23 mouse cellular contexts compared by ENCODE assay signal in genomic region chr7:113839431-113839830, GRCm38 (mm10).
DNase-seq lines count a peak whose midpoint lies in the region; ATAC-seq lines count a peak whose summit lies in the region.
"Had no signal": no experiment of that assay in that cellular context is flagged by ENCODE, and none has a peak within 500 bp of the region (broad histone marks: within the 10 kb centered on the region; RNA-seq: fewer than 3 reads in every experiment).

No protein-coding gene starts in this region.

- no peaks in the 10 kb centered on the region for H3K36me3 ChIP-seq in midbrain, embryonic 11.5 days (ENCODE audit: control insufficient read depth, insufficient read depth, low read length)
- peaks cover 4% of the 10 kb centered on the region; the same call in 1 of the 2 replicates for H3K36me3 ChIP-seq in midbrain, embryonic 10.5 days
- H3K36me3 ChIP-seq: embryonic facial prominence, embryonic 12.5 days; forebrain, embryonic 12.5 days; forebrain, embryonic 15.5 days; hindbrain, embryonic 12.5 days had no signal

- ATAC-seq in midbrain, embryonic 11.5 days (ENCODE audit: low FRiP score): no peak
- ATAC-seq: CD4-positive, CD25-positive, alpha-beta regulatory T cell, adult 4 months; forebrain, embryonic 15.5 days; hindbrain, embryonic 16.5 days; inflammation-experienced regulatory T-cells, adult 6 months; intestine, embryonic 16.5 days had no signal

- H3K4me2 ChIP-seq in midbrain, embryonic 11.5 days: no peak overlapping the region
- H3K4me2 ChIP-seq: embryonic facial prominence, embryonic 12.5 days; forebrain, embryonic 12.5 days; forebrain, embryonic 15.5 days; heart, embryonic 13.5 days; hindbrain, embryonic 12.5 days had no signal

- no peaks in the 10 kb centered on the region for H3K27me3 ChIP-seq in midbrain, embryonic 11.5 days (ENCODE audit: control insufficient read depth, insufficient read depth, low read length)
- H3K27me3 ChIP-seq in midbrain, embryonic 10.5 days (ENCODE audit: low read depth, poor library complexity, severe bottlenecking): no peaks in the 10 kb centered on the region
- H3K27me3 ChIP-seq: embryonic facial prominence, embryonic 12.5 days; forebrain, embryonic 12.5 days; forebrain, embryonic 15.5 days; heart, embryonic 13.5 days; hindbrain, embryonic 12.5 days had no signal

- 88% methylated on average over 8 of the region's 8 CpGs for WGBS in midbrain, embryonic 11.5 days
- WGBS in midbrain, embryonic 10.5 days: 88% methylated on average over 8 of the region's 8 CpGs

- no peak overlapping the region for H3K27ac ChIP-seq in midbrain, embryonic 11.5 days (ENCODE audit: low read depth, low read length)
- no peak overlapping the region for H3K27ac ChIP-seq in midbrain, embryonic 10.5 days (replicated peaks)
- H3K27ac ChIP-seq: embryonic facial prominence, embryonic 12.5 days; forebrain, embryonic 12.5 days; forebrain, embryonic 15.5 days; heart, adult 2 months; heart, embryonic 10.5 days; heart, embryonic 13.5 days; hindbrain, embryonic 12.5 days had no signal

- H3K9ac ChIP-seq in midbrain, embryonic 11.5 days (ENCODE audit: low read length): no peak overlapping the region
- H3K9ac ChIP-seq: embryonic facial prominence, embryonic 12.5 days; forebrain, embryonic 12.5 days; forebrain, embryonic 15.5 days; heart, embryonic 13.5 days; hindbrain, embryonic 12.5 days had no signal

- H3K4me3 ChIP-seq in midbrain, embryonic 11.5 days (ENCODE audit: low read depth, low read length): no peak overlapping the region
- no peak overlapping the region for H3K4me3 ChIP-seq in midbrain, embryonic 10.5 days
- H3K4me3 ChIP-seq: embryonic facial prominence, embryonic 12.5 days; erythroblast, embryonic 14.5 days; forebrain, embryonic 12.5 days; forebrain, embryonic 15.5 days; heart, adult 2 months; heart, embryonic 10.5 days; heart, embryonic 13.5 days; hindbrain, embryonic 12.5 days had no signal

- DNase-seq in cerebellum, postnatal 14 days: peak; percentile 46 to 60
- no peak for DNase-seq in cerebellum, adult 9-11 months
- DNase-seq in heart, adult 11 months: peak; percentile 21
- DNase-seq in heart, postnatal 4 days: no peak
- DNase-seq in midbrain, embryonic 11.5 days (ENCODE audit: low spot score, missing footprints): peak; percentile 69
- no peak for DNase-seq in midbrain, embryonic 10.5 days (ENCODE audit: low spot score)
- DNase-seq: adrenal gland, adult 2 months; adrenal gland, postnatal 14 days; gastrocnemius, postnatal 25 days; heart, adult 2 months; heart, postnatal 14 days; kidney, adult 18-20 months had no signal

- H3K4me1 ChIP-seq in midbrain, embryonic 11.5 days (ENCODE audit: control insufficient read depth, insufficient read depth, low read length): no peaks in the 10 kb centered on the region
- peaks cover 5% of the 10 kb centered on the region; the same call in 1 of the 2 replicates for H3K4me1 ChIP-seq in midbrain, embryonic 10.5 days
- H3K4me1 ChIP-seq: embryonic facial prominence, embryonic 12.5 days; forebrain, embryonic 12.5 days; forebrain, embryonic 15.5 days; heart, embryonic 13.5 days had no signal

- no peaks in the 10 kb centered on the region for H3K9me3 ChIP-seq in midbrain, embryonic 11.5 days (ENCODE audit: control insufficient read depth, low read length)
- H3K9me3 ChIP-seq in midbrain, embryonic 10.5 days (replicated peaks): no peaks in the 10 kb centered on the region
- H3K9me3 ChIP-seq: embryonic facial prominence, embryonic 12.5 days; forebrain, embryonic 12.5 days; forebrain, embryonic 15.5 days; heart, embryonic 10.5 days; heart, embryonic 13.5 days; hindbrain, embryonic 12.5 days had no signal

Comparison
In these comparisons a context has a peak if more than half of its experiments do, and no peak if none do; other contexts are left out.
1. DNase-seq: peak in cerebellum, postnatal 14 days (2 of 2), heart, adult 11 months (single experiment) and midbrain, embryonic 11.5 days (single experiment); none in cerebellum, adult 9-11 months (single experiment), heart, postnatal 4 days (single experiment) and midbrain, embryonic 10.5 days (single experiment).